Mouse (Mus musculus): ENCODE measurements around the gene Emp2.
A peak's percentile ranks its signal among the peaks of the same experiment; 100 is the strongest.

Emp2 gene

GRCm38 (mm10) chr16:10317197-10317544 lies 3.4 kb upstream of the Emp2 start:
- DNase-seq (ENCODE audit: low read depth, low spot score) = no peak

- no peak for DNase-seq (ENCODE audit: low read depth, low spot score)
These were observed 2.9 kb upstream of the Emp2 start for GRCm38 (mm10) chr16:10316493-10317196.

- no peak for DNase-seq (ENCODE audit: low read depth, low spot score)
These were observed 542 bp downstream of the Emp2 start for GRCm38 (mm10) chr16:10313226-10313625.

GRCm38 (mm10) chr16:10311989-10312388 lies 1.8 kb downstream of the Emp2 start:
- no peak for DNase-seq (ENCODE audit: low read depth, low spot score)

- no peak for DNase-seq (ENCODE audit: low read depth, low spot score)
These were observed 2.7 kb downstream of the Emp2 start for GRCm38 (mm10) chr16:10311086-10311485.

GRCm38 (mm10) chr16:10310507-10310906 lies 3.3 kb downstream of the Emp2 start:
- no peak for DNase-seq (ENCODE audit: low read depth, low spot score)

- DNase-seq (ENCODE audit: low read depth, low spot score) = no peak
These were observed 6.4 kb downstream of the Emp2 start for GRCm38 (mm10) chr16:10307351-10307750.

- DNase-seq (ENCODE audit: low read depth, low spot score) = no peak
These were observed 7.7 kb downstream of the Emp2 start for GRCm38 (mm10) chr16:10306101-10306500.

GRCm38 (mm10) chr16:10301337-10301736 lies 12.4 kb downstream of the Emp2 start:
- DNase-seq (ENCODE audit: low read depth, low spot score) = no peak

GRCm38 (mm10) chr16:10300231-10301186 lies 13.3 kb downstream of the Emp2 start:
- no peak for DNase-seq (ENCODE audit: low read depth, low spot score)

GRCm38 (mm10) chr16:10299637-10300036 lies 14.1 kb downstream of the Emp2 start:
- no peak for DNase-seq (ENCODE audit: low read depth, low spot score)

GRCm38 (mm10) chr16:10297696-10298644 lies 15.8 kb downstream of the Emp2 start:
- no peak for DNase-seq (ENCODE audit: low read depth, low spot score)

GRCm38 (mm10) chr16:10288115-10288514 lies 25.7 kb downstream of the Emp2 start:
- no peak for DNase-seq (ENCODE audit: low read depth, low spot score)

GRCm38 (mm10) chr16:10286513-10287268 lies 27.1 kb downstream of the Emp2 start:
- DNase-seq (ENCODE audit: low read depth, low spot score) = peak; percentile 17

GRCm38 (mm10) chr16:10281890-10282289 lies 31.9 kb downstream of the Emp2 start:
- DNase-seq (ENCODE audit: low read depth, low spot score) = no peak

- peak; percentile 78 for DNase-seq (ENCODE audit: low read depth, low spot score)
These were observed 33.3 kb downstream of the Emp2 start for GRCm38 (mm10) chr16:10280286-10280951.

- peak; percentile 69 for DNase-seq (ENCODE audit: low read depth, low spot score)
These were observed 37.0 kb downstream of the Emp2 start for GRCm38 (mm10) chr16:10276778-10277177.

- peak; percentile 30 for DNase-seq (ENCODE audit: low read depth, low spot score)
These were observed 39.3 kb downstream of the Emp2 start for GRCm38 (mm10) chr16:10274465-10274864.

- DNase-seq (ENCODE audit: low read depth, low spot score) = peak; percentile 71
These were observed 41.5 kb downstream of the Emp2 start for GRCm38 (mm10) chr16:10272256-10272655.

GRCm38 (mm10) chr16:10253993-10254392 lies 59.8 kb downstream of the Emp2 start:
- no peak for DNase-seq (ENCODE audit: low read depth, low spot score)

Data from A20 (cell line).